Comparison of ENCODE assay signal across 17 mouse cellular contexts in the genomic region with DNA sequence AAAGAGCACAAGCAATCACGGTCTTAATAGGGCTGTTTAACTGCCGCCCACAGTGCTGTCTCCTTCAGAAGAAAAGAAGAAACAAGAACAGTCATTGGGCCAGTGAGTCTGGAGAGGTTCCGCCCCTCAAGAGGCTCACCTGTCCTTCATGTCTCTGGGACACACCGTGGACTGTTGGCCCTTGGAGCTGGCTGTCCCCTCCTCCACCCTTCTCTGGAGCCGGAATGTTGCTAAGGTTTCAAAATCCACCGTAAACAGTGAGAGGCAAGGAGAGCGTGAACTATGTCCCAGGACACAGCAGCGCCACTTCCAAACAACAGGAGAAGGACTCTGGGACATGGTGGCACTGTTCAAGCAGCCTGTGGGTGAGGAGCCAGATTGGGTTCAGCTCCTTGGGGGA. TPM values are rescaled to one million over a fixed set of nuclear protein-coding genes. Genes with fewer than 3 reads are reported as not detected.
DNase-seq lines count a peak whose midpoint lies in the region; ATAC-seq and TF ChIP-seq lines count a peak whose summit lies in the region.
"Had no signal": no experiment of that assay in that cellular context is flagged by ENCODE, and none has a peak within 500 bp of the region (broad histone marks: within the 10 kb centered on the region; RNA-seq: fewer than 3 reads in every experiment).

No protein-coding gene starts in this region.

- no peaks in the 10 kb centered on the region for H3K27me3 ChIP-seq in kidney, adult 2 months (replicated peaks; ENCODE audit: control insufficient read depth, insufficient read depth, low read length)
- H3K27me3 ChIP-seq in kidney, embryonic 16.5 days (ENCODE audit: insufficient read depth, low read length), result no peaks in the 10 kb centered on the region
- no peaks in the 10 kb centered on the region for H3K27me3 ChIP-seq in lung, embryonic 15.5 days
- no peaks in the 10 kb centered on the region for H3K27me3 ChIP-seq in hindbrain, embryonic 13.5 days
- H3K27me3 ChIP-seq: liver, embryonic 13.5 days had no signal

- peaks cover 4% of the 10 kb centered on the region; the same call in 1 of the 2 replicates for H3K4me1 ChIP-seq in kidney, adult 2 months (ENCODE audit: control insufficient read depth, insufficient read depth, low read length)
- H3K4me1 ChIP-seq in kidney, embryonic 16.5 days (ENCODE audit: insufficient read depth, low read length), result no peaks in the 10 kb centered on the region
- peaks cover 22% of the 10 kb centered on the region for H3K4me1 ChIP-seq in lung, embryonic 15.5 days
- H3K4me1 ChIP-seq in hindbrain, embryonic 13.5 days (replicated peaks), result peaks cover 13% of the 10 kb centered on the region

- H3K36me3 ChIP-seq in kidney, adult 2 months (ENCODE audit: control insufficient read depth, insufficient read depth, low read length), result no peaks in the 10 kb centered on the region
- H3K36me3 ChIP-seq in kidney, embryonic 16.5 days (ENCODE audit: insufficient read depth, low read length), result no peaks in the 10 kb centered on the region
- H3K36me3 ChIP-seq in lung, embryonic 15.5 days, result no peaks in the 10 kb centered on the region
- H3K36me3 ChIP-seq in hindbrain, embryonic 13.5 days, result no peaks in the 10 kb centered on the region
- H3K36me3 ChIP-seq: liver, embryonic 13.5 days had no signal

- peak; percentile 84 for DNase-seq in kidney, adult 2 months
- DNase-seq in kidney, adult 8-10 months, result peak; percentile 75 to 83
- DNase-seq in yolk sac, embryonic 10.5 days (ENCODE audit: low spot score), result peak; percentile 91
- DNase-seq in layer of hippocampus, adult 8-10 months (ENCODE audit: low spot score in 2 of 2), result no peak
- DNase-seq: adrenal gland, postnatal 36 days; cerebellum, adult 11-12 months; gastrocnemius, postnatal 14 days; liver, embryonic 13.5 days; right cerebral cortex, postnatal 25 days had no signal

- no peak overlapping the region for H3K4me3 ChIP-seq in kidney, adult 2 months (ENCODE audit: insufficient read depth, low read depth, low read length)
- no peak overlapping the region for H3K4me3 ChIP-seq in kidney, embryonic 16.5 days (ENCODE audit: low read length)
- no peak overlapping the region for H3K4me3 ChIP-seq in lung, embryonic 15.5 days
- H3K4me3 ChIP-seq in hindbrain, embryonic 13.5 days, result no peak overlapping the region
- H3K4me3 ChIP-seq: liver, embryonic 13.5 days had no signal

- TF ChIP-seq POLR2A in kidney, adult 2 months (IDR thresholded peaks at IDR 0.05; ENCODE audit: low read depth, low read length), result no peak

- H3K27ac ChIP-seq in kidney, adult 2 months (ENCODE audit: insufficient read depth, low read depth, low read length), result peak overlapping the region; percentile 61
- no peak overlapping the region for H3K27ac ChIP-seq in kidney, embryonic 16.5 days (ENCODE audit: low read length)
- H3K27ac ChIP-seq in lung, embryonic 15.5 days, result peak overlapping the region; percentile 73
- H3K27ac ChIP-seq in hindbrain, embryonic 13.5 days, result no peak overlapping the region
- H3K27ac ChIP-seq: hindbrain, postnatal 0 days; liver, embryonic 13.5 days had no signal

- H3K4me2 ChIP-seq in kidney, embryonic 16.5 days (replicated peaks; ENCODE audit: low read depth, low read length), result no peak overlapping the region
- H3K4me2 ChIP-seq in lung, embryonic 15.5 days, result no peak overlapping the region
- no peak overlapping the region for H3K4me2 ChIP-seq in hindbrain, embryonic 13.5 days
- H3K4me2 ChIP-seq: liver, embryonic 13.5 days had no signal

- no peaks in the 10 kb centered on the region for H3K9me3 ChIP-seq in kidney, embryonic 16.5 days (ENCODE audit: low read length)
- H3K9me3 ChIP-seq in lung, embryonic 15.5 days, result no peaks in the 10 kb centered on the region
- H3K9me3 ChIP-seq in hindbrain, embryonic 13.5 days, result peaks cover 6% of the 10 kb centered on the region; the same call in 1 of the 2 replicates
- H3K9me3 ChIP-seq: liver, embryonic 13.5 days had no signal

- TF ChIP-seq CTCF in kidney, adult 2 months (conservative IDR thresholded peaks at IDR 0.05; ENCODE audit: insufficient read depth, insufficient read length, low read depth, low read length), result no peak

- no peak overlapping the region for H3K9ac ChIP-seq in kidney, embryonic 16.5 days (replicated peaks; ENCODE audit: low read length)
- no peak overlapping the region for H3K9ac ChIP-seq in lung, embryonic 15.5 days
- no peak overlapping the region for H3K9ac ChIP-seq in hindbrain, embryonic 13.5 days
- H3K9ac ChIP-seq: liver, embryonic 13.5 days had no signal

- WGBS in kidney, adult 2 months, result 33% methylated on average over 8 of the region's 8 CpGs
- 69% methylated on average over 8 of the region's 8 CpGs for WGBS in kidney, embryonic 16.5 days
- 47% methylated on average over 8 of the region's 8 CpGs for whole genome bisulfite sequencing in lung, embryonic 15.5 days
- 81% methylated on average over 8 of the region's 8 CpGs for WGBS in hindbrain, embryonic 13.5 days

- no peak for ATAC-seq in kidney, embryonic 16.5 days (ENCODE audit: low FRiP score, low TSS enrichment)
- ATAC-seq in lung, embryonic 15.5 days (ENCODE audit: borderline replicate concordance, extremely low read depth, low FRiP score, low TSS enrichment), result peak; percentile 52; the same call in 1 of the 2 replicates
- ATAC-seq in hindbrain, embryonic 13.5 days (ENCODE audit: low FRiP score), result no peak
- ATAC-seq: CD4-positive, CD25-positive, alpha-beta regulatory T cell, adult 4 months; hindbrain, postnatal 0 days had no signal

RNA-seq across cellular contexts. Expression of gene Myh14, which starts 13.0 kb away (rescaled TPM):
- 8.5 and 12.4 TPM in 2 replicates for polyA plus RNA-seq in kidney, adult 2 months (2012; rRNA removed)
- polyA plus RNA-seq in kidney, embryonic 16.5 days (2015; fragmentation: Nextera tagmentation; extraction: Ambion mirVana), result 1.7 and 2.0 TPM in 2 replicates
- 44.1 and 47.8 TPM in 2 replicates for polyA plus RNA-seq in lung, embryonic 15.5 days (2015; fragmentation: Nextera tagmentation; extraction: Ambion mirVana)
- 10 to 100 TPM; 26.6 to 36.6 (median 32.8) TPM for total RNA-seq in layer of hippocampus, adult 8-10 months (2022)
- 1.9 and 2.3 TPM in 2 replicates for polyA plus RNA-seq in hindbrain, embryonic 13.5 days (2015; fragmentation: Nextera tagmentation; extraction: Ambion mirVana)
- total RNA-seq: neutrophil, adult 5-6 weeks had no signal
- polyA plus RNA-seq: CD4-positive, CD25-positive, alpha-beta regulatory T cell, adult 4 months had no signal

RNA-seq across cellular contexts. Expression of gene Izumo2, which starts 24.9 kb away (rescaled TPM):
- polyA plus RNA-seq in kidney, adult 2 months (2012; rRNA removed), result not detected in 2 replicates
- polyA plus RNA-seq in kidney, embryonic 16.5 days (2015; fragmentation: Nextera tagmentation; extraction: Ambion mirVana), result not detected in 2 replicates
- not detected in 2 replicates for polyA plus RNA-seq in lung, embryonic 15.5 days (2015; fragmentation: Nextera tagmentation; extraction: Ambion mirVana)
- not detected for total RNA-seq in layer of hippocampus, adult 8-10 months (2022)
- not detected in 2 replicates for polyA plus RNA-seq in hindbrain, embryonic 13.5 days (2015; fragmentation: Nextera tagmentation; extraction: Ambion mirVana)
- total RNA-seq: adrenal gland, postnatal 36 days; gastrocnemius, postnatal 14 days; hindbrain, postnatal 0 days; left cerebral cortex, adult 18-20 months; midbrain, postnatal 0 days; neutrophil, adult 5-6 weeks had no signal
- polyA plus RNA-seq: CD4-positive, CD25-positive, alpha-beta regulatory T cell, adult 4 months; hindbrain, postnatal 0 days; liver, embryonic 13.5 days; midbrain, postnatal 0 days had no signal

Comparison
In these comparisons a context has a peak if more than half of its experiments do, and no peak if none do; other contexts are left out.
1. H3K27ac ChIP-seq: peak in kidney, adult 2 months (single experiment) and lung, embryonic 15.5 days (single experiment); none in kidney, embryonic 16.5 days (single experiment) and hindbrain, embryonic 13.5 days (single experiment).
2. DNase-seq: peak in kidney, adult 2 months (single experiment), kidney, adult 8-10 months (2 of 2) and yolk sac, embryonic 10.5 days (single experiment); none in layer of hippocampus, adult 8-10 months (0 of 2).